Mouse (Mus musculus) layer of hippocampus, adult 9-11 months (tissue): ENCODE measurements around the gene Mkrn1.
"Not testable (repeated sequence)": the region's sequence is repeated elsewhere in the genome, so short reads cannot be mapped to it uniquely, and the experiment has no call there.

Experiments used
- DNase-seq: peaks from one replicate; pipeline ENCODE4 v3.0.0; 2022

Gene Mkrn1

DNA sequence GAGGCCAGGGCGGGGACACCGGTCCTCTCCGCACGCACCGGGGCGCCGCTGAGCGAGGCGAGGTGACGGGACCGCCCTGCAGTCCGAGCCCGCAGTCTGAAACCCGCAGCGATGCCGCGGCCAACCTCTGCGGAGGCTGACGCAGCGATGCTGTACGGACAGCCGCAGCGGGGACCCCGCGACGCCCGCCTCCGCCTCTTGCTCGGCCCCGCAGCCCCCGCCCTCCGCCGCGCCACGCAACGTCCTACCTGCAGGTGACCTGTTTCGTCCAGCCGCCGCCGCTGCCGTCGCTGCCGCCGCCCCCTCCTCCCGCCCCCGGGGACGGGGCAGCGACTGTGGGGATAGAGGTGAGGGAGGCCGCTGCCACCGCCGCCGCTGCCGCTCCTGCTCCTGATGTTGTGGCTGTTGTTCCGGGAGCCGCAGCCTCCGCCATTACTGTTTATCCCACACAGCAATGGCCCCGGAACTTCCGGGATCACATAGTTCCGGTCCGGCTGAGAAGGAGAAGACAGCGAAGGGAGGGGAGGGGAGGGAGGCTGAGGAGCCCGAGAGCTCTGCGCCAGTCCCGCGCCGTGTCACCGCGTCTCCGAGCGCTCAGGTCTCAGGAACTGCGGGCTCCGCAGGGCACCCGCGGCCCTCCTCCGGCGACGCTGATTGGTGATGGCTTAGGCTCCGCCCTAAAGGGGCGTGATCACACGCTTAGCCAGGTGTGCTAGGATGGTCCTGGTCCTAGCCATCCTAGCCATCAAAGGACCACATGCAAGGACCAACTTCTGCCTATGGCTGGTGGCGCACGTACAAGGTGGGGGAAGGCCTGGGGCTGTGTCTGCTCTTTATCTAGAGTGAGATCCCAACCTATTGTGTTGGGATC is at the start of gene Mkrn1:
TSS of gene Mkrn1 (minus strand) at position 612 of the 871 bp plus-strand sequence.
- DNase-seq = peak; percentile 84

DNA sequence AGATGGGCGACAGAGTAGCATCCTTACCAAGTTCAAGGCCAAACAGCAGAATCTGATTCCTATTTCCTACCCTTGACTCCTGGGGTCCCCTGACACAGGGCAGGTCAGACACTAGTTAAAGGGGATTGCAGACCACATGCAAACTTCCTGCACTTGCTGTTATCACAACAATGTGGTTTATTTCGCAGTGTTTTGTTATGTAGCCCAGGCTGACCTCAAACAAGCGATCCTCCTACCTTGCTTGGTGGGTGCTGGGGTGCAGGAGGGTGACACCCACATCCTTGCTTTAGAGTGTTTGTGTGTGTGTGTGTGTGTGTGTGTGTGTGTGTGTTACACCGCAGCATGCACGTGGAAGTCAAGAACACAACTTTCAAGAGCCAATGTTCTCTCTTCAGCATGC is 49.2 kb upstream of the Mkrn1 start:
- no peak for DNase-seq

DNA sequence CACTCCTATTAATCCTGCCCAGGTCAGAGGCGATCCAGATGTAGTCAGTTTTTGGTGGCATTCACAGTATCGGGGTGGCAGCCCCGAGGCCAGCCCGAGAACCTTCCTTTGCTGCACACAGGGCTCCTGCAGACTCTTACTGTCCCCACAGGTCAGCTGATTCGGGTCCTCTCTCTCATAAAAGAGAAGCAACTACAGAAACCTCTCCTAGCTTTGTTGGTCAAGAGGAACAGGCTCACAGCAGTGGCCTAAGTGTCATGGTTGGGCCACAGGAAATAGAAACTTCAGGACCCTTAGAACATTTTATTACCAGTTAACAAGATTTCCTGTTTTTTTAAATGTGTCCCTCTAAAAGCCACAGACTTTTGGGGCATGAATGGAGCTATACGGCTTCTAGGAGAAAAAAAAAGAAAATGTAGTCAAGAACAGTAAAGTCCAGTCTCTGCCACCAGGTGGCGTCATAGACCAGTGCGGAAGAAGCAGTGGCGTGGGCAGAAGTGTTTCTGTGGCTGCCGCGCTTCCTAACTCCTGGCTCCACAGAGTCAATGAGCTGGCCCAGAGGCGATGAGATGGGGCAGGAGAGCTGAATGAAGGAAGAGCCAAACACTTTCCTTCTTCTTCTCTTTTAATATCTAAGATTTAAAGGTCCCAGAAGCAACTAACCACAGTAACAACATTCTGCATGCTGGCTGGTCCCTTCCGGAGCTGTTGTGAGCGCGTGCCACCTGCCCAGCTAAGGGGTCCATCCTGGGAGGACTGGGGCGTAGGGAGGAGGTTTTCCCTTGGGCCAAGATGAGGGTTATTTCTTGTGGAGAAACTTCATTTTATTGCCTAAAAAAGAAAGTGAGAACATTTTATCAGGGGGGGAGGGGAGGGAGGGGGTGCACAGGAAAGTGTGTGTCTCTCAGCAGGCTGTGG is 42.6 kb upstream of the Mkrn1 start:
- peak; percentile 73 for DNase-seq

DNA sequence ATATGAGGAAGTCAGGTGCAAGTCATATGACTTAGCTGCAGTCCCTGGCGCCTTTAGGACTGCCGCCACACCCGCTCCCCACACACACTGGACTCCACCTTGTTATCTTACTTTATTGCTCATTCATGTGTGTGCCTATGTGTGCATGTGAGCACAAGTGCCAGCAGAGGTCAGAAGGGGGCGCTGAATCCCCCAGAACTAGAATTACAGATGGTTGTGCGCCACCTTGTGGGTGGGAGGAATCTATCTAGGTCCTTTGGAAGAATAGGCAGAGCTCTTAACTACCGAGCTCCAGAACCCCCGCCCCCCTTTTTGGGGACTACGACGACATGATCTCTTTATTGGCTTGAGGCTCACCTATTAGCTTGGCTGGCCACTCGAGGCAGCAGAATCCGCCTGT is 39.8 kb upstream of the Mkrn1 start:
- DNase-seq = no peak

DNA sequence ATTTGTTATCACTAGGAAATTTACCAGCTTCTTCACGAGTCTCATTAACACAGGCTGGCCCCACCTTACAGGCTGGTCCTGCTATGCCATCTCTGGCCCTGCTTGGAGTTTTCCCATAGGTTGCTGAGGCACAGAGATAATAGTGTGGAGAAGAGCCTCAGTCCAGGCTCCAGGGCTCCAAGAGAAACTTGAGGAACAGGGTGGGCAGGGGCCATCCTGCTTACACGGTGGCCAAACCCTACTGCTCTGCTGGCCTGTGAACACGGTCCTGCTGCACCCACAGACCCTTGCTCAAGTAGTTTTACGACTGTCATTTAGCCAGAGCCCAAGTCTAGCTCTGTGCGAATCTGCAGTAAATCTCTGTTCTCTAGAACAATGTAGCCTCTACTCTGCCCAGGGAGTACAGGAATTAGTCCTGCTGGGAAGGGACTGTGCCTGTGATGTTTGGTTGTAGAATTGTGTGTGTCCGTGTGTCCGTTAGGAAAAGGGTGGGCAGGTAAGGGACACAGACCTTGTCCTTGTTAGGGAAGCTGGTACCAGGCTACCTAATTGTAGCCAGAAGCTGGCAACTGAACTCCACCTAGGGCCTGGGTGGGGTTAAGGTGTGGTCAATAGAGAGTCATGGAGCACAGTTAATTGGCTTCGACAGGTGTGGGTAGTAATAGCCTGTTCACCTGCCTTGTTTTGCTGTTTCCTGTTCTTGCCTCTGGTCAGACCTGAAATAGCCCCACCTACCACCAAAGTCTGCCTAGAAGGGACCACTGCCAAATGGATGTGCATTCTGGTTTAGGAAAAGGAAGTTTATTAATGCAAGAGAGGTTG is 35.3 kb upstream of the Mkrn1 start:
- DNase-seq = no peak

DNA sequence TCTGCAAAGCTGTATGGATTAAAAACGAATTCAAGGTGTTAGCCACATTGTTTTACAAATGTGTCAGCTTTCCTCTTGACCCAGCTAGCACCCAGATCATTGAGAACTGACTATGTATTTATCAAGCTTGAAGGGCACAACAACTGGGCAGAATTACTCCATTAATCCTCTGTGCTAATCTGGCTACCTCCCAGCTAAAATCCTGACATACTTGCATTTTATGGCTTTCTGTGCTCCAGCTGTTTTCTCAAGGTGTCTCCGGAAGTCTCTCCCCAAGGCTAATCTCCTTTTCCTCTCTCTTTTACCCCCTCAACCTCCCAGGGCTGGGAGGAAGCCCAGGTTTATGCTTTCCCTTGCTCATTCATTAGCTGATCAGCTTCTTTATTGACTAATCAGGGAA is 34.4 kb upstream of the Mkrn1 start:
- no peak for DNase-seq

DNA sequence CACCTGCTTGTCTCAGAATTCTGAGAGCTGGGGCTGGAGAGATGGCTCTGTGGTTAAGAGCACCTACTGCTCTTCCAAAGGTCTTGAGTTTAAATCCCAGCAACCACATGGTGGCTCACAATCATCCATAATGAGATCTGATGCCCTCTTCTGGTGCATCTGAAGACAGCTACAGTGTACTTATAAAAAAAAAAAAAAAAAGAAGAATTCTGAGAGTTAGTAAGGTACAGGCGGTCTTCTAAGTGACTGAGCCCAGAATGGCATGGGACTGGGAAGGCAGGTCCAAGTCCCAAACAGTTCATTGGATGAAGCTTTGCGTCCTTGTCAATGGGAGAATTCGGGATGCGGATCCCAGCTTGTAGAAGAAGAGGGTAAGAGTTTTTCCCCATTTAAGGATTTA is 33.3 kb upstream of the Mkrn1 start:
- DNase-seq = no peak

DNA sequence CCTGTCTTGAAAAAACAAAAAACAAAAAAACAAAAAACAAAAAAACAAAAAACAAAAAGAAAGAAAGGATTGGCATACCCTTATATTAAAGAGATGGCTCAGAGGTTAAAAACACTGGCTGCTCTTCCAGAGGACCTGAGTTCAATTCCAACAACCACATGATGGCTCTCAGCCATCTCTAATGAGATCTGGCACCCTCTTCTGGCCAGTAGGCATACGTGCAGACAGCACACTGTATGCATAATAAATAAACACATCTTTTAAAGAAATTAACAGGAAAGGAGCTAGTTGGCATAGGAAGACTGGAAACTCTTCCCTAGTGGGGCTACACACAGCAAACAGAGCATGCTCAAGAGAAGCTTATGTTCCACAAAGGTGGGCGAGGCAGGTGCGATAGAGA is 30.8 kb upstream of the Mkrn1 start:
- DNase-seq = no peak

DNA sequence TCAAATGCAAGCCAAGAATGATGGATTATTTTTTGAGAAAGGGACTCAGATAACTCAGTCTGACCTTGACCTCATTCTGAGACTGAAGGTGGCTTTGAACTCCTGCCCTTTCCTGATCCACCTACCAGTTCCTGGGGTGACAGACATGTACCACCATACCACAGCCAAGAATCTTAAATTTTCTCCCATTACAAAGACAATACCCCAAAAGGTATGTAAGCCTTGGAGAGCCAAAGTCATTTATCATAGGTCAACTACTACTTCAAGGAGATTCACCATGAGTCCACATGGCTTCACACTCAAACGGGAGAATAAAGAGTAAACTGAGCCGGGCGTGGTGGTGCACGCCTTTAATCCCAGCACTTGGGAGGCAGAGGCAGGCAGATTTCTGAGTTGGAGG is 30.3 kb upstream of the Mkrn1 start:
- DNase-seq = no peak

DNA sequence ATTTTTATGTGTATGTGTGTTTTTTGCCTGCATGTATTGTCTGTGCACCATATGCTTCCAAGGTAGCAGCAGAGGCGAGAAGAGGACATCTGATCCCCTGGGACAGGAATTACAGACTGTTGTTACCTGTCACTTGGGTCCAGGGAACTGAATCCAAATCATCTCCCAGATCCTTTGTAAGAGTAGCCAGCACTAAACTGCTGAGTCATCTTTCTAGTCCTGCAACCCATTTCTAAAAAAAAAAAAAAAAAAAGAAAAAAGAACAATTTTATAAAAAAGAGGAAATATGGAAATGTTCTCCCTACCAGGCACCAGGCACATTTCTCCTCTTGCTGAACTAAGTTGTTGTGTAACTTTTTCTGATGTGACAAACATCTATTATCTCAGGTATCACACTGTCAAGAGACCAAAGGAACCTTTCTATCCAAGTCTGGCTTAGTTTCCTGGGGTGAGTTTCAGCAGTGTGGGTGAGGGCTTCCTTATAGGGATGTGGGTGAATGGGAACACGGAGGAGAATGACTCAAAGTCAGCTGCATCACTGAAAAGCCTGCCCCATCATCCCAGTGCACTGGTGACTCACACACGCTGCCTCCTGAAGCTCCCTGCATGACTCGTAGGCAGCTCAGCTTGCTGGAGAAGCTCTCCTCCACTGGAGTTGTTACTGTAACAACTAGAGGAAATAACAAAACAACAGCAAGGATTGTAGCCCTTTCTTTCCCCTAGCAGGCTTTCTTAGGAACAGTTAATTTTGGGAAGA is 27.3 kb upstream of the Mkrn1 start:
- DNase-seq = peak; percentile 30

DNA sequence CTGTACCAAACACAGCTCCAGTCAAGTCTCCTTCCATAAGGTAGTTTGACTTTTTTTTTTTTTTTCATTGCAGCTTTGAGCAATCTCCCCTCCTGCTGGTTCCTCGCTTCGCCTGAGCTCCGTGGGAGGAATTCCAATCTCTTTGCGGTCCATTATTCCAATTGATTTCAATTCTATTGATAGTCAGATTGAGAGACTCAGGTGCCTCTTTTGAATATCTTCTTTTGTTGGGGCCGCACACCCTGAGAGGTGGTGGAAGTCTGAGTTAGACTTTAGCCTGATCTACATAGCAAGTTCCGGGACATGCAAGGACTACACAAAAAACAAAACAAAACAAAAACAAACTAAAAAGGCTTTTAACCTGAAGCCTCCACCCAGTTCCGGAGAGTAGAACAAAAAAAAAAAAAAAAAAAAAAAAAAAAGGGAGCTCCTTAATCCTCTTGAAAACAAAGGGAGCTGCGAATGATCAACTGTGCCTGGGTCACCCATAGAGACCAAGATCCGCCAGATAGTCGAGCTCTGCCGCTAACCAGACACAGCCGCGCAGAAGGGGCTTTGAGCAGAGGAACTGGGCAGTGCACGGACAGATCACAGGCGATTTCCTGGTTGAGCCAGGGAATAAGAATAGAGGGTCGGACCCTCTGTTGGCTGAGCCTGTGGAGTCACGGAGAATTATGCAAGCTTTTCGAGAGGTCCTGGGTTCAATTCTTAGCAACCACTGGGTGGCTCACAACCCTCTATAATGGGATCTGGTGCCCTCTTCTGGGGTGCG is 25.7 kb upstream of the Mkrn1 start:
- no peak for DNase-seq

DNA sequence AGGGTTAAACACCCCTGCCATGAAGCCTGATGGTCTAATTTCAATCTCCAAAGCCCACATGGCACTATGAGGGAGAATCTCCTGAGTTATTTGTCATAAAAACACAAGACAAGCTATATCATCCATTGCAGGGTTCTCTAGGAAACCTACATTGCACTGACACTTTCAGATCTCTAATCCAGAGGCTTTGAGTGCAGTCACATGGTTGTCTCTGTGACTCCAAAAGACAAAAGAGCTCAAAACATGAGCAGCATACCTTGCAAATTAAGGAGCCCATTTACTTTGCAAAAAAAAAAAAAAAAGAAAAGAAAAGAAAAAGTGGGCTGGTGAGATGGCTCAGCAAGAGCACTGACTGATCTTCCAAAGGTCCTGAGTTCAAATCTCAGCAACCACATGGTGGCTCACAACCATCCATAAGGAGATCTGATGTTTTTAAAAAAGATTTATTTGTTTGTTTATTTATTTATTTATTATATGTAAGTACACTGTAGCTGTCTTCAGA is 22.6 kb upstream of the Mkrn1 start:
- DNase-seq = no peak

DNA sequence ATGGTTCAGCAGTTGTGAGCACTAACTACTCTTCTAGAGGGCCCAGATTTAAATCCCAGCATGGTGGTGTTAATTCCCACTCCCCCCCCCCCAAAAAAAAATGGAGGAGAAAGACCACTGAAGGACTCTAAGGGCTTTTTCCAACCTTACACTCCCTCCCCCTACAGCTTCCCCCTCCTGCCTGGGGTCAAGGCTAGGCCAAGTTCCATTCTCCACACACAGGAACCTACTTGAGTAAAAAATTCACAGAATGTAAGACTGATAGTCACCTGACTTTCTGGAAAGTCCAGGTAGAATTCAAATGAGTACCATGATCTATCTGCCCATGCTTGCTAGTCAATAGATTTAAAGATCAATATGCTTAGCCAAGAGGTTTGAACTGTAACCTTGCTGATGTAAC is 19.9 kb upstream of the Mkrn1 start:
- no peak for DNase-seq

DNA sequence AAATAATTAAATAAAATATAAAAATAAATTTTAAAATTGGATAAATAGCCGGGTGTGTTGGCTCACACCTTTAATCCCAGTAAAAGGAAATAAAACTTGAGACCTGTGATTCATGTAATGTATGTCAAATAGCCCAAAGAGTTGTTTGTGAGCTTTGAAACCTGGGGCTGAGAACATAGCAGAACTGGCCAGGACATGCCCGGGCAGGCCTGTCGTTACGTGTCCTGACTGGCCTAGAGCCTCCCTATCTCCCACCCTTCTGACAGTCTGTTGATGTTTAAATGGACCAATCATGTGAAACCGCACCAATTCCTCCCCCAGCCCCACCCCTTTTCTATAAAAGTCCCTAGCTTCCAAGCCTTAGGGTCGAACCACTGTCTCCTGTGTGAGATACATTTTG is 17.3 kb upstream of the Mkrn1 start:
- not testable (repeated sequence) for DNase-seq

DNA sequence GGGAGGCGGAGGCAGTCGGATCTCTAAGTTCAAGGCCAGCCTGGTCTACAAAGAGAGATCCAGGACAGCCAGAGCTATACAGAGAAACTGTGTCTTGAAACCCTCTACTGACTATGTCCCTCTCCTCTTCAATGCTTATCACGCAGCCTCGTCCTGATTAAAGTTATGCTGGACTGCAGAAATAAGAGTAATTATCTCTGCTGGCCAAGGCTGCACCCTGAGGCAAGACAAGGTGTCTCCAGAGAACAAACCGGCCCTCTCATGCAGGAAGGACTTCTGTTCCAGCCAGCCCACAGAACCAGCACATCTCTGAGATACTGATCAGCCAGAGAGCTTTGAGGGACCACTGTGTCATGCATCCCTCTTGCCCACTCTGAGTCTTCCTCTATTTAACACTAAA is 15.6 kb upstream of the Mkrn1 start:
- DNase-seq = no peak

DNA sequence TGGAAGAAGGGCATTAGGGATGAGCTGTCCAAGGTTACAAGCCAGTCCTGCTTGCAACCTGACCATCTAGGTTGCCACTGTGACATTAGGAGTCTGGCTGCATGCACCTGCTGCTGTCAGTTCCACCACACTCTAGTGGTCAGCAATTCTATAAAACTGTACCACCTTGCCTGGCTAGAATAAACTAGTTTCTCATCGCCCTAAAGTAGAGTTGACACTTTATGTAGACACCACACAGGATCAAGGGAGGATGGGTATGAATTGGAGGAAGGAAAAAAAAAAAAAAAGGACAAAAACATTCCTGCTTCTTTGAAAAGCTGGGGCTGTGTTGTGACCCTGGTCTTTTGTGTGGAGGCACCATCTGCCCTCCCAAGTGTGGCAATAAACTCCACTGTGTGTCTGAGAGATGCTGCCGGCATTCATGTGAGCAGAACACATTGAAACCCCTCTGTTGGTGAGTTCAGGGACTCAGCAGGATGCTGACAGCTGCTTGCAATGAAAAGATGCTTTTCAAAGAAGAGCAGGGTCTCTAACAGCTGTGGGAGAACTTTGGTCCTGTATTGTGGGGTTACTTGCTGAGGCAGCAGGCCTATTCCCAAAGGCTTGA is 14.7 kb upstream of the Mkrn1 start:
- no peak for DNase-seq

DNA sequence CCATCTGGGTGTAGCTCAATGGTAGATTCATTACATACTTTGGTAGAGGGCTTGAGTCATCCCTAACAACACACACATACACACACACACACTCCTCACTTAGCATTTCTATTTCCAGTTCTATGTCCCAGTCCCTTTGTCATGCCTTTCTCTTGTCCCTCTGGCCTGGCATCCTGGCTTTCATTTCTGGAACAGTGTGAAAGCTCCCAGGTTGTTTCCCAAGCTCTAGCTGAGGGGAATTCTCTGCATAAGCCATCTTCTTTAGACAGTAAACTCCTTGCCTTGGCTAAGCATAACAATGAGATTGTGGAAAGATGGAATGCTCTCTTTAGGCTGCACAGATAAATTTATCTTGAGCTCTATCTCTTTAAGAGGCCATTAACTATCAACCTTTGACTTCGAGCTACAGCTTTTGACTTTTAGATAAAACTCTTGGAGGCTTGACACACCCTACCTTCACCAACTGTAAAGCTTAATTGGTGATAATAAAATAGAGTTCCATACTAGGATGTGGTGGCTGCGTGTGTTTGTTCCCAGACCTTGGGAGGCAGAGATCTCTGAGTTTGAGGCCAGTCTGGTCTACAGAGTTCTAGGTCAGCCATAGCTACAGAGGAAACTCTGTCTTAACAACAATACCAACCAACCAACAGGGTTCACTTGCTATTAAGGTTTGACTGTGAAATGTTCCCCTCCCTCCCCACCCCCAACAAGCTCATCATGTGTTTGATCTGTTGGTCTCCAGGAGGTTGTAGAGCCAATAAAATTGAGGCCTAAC is 14.0 kb upstream of the Mkrn1 start:
- no peak for DNase-seq

DNA sequence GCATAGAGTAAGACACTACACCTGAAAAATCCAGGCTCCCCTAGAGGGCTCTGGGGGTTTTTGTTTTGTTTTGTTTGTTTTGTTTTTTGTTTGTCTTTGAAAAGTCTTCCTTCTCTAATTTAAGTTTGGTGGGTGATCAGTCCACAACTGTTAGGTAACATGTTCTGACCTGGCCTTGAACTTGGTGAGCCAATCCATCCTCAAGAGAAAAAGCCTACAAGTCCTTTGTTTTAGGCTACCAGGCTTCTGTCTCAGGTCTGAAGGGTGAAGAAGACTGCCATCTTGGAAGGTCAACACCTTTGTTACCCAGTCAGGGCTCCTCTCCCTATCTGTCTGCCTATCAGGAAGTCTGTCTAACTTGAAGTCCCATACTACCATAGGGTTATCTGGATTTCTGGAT is 13.4 kb upstream of the Mkrn1 start:
- DNase-seq = no peak

DNA sequence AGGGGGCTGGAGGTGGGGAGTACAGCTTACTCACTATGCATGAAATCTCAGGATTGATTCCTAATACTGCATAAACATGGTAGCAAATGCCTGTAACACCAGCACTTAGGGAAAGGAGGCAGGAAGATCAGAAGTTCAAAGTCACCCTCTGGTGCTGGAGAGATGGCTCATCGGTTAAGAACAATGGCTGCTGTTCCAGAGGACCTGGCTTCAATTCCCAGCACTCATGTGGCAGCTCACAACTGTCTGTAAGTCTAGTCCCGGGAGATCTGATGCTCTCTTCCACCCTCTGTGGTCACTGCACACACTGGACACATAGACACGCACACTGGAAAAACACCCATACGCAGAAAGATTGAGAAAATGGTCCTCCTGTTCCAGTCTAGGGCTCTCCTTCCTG is 12.9 kb upstream of the Mkrn1 start:
- no peak for DNase-seq

DNA sequence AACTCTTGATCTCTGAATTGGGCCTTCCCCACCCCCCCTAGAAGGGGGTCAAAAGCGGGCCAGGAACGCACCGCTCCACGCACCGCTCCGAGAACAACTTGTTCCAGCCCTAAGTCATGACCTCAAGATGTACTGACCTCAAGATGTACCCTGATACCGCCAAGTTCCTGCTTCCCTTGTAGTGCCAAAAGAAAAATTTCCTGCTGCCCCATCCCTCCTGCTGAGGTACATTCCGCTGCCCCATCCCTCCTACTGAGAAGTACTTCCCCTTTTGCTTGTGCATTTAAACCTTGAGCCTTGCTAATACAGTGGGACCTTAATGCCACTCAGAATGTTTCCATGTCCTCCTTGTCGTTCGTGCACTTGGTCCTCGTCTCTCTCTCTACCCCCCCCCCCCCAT is 10.5 kb upstream of the Mkrn1 start:
- DNase-seq = no peak
